Mouse (Mus musculus) forebrain, embryonic 14.5 days (tissue): ENCODE data around the gene Fcgr1. TPM values are rescaled to one million over a fixed set of nuclear protein-coding genes. Genes with fewer than 3 reads are reported as not detected.
A peak's percentile ranks its signal among the peaks of the same experiment; 100 is the strongest.
"Not testable (repeated sequence)": the region's sequence is repeated elsewhere in the genome, so short reads cannot be mapped to it uniquely, and the experiment has no call there.

Experiments used
- ATAC-seq: fragments of 200-750 bp; cut with Nextera tagmentation; 2 replicates; pipeline ENCODE4 v1.8.0; 2017; ENCODE audit warnings: mild to moderate bottlenecking, moderate library complexity
- DNase-seq: peaks from one replicate; pipeline ENCODE4 v3.0.0-alpha.2; 2015; ENCODE audit warnings: low spot score
- H3K27ac ChIP-seq: fragments of 300-500 bp; sonication (generic); 2 replicates; pipeline ENCODE4 v1.5.1; 2014; ENCODE audit warnings: low read depth, mild to moderate bottlenecking, control low read depth, low read length, moderate library complexity
- H3K27me3 ChIP-seq: fragments of 300-500 bp; sonication (generic); replicated peaks from 2 replicates; pipeline ENCODE4 v1.6.1; 2014; ENCODE audit warnings: low read length, control low read depth, mixed read lengths; ENCODE audit not compliant: control insufficient read depth, insufficient read depth
- H3K36me3 ChIP-seq: fragments of 300-500 bp; sonication (generic); 2 replicates; pipeline ENCODE4 v1.6.1; 2014; ENCODE audit warnings: low read length, control low read depth; ENCODE audit not compliant: control insufficient read depth, insufficient read depth
- H3K4me1 ChIP-seq: fragments of 300-500 bp; sonication (generic); 2 replicates; pipeline ENCODE4 v1.6.1; 2014; ENCODE audit warnings: antibody characterized with exemption, low read length, control low read depth; ENCODE audit not compliant: control insufficient read depth, insufficient read depth
- H3K4me2 ChIP-seq: fragments of 300-500 bp; sonication (generic); 2 replicates; pipeline ENCODE4 v1.6.1; 2014; ENCODE audit warnings: mild to moderate bottlenecking, control low read depth, low read length
- H3K4me3 ChIP-seq: fragments of 300-500 bp; sonication (generic); 2 replicates; pipeline ENCODE4 v1.5.1; 2014; ENCODE audit warnings: low read depth, low read length, control low read depth
- H3K9ac ChIP-seq: fragments of 300-500 bp; sonication (generic); 2 replicates; pipeline ENCODE4 v1.6.1; 2014; ENCODE audit warnings: mild to moderate bottlenecking, low read length, control low read depth, moderate library complexity
- H3K9me3 ChIP-seq: fragments of 300-500 bp; sonication (generic); replicated peaks from 2 replicates; pipeline ENCODE4 v1.6.1; 2016; ENCODE audit warnings: low read length, control low read depth, mixed read lengths; ENCODE audit not compliant: control insufficient read depth
- WGBS: fragments of 180-500 bp; shearing (Covaris S2); extraction: QIAGEN DNeasy Blood & Tissue Kit; methylation state at CpG from one replicate; pipeline ENCODE4 v1.1.7; 2014; 5-methylcytosine and 5-hydroxymethylcytosine counted together
- polyA plus RNA-seq: library from polyadenylated mRNA; unstranded; fragments of >200 nt; fragmentation: Nextera tagmentation; extraction: Ambion mirVana; gene quantifications from 2 replicates; pipeline ENCODE4 v1.2.1, GENCODE M21; 2014

The Fcgr1 gene
- polyA plus RNA-seq, 1 experiment from 2014 or later = 1.6 TPM

GRCm38 (mm10) chr3:96269511-96270474, 24.0 kb downstream of the Fcgr1 start, which contains the start of gene Hist2h2bb:
Gene Hist2h2bb, plus strand, starts transcription at chr3:96269752.
- Histone ChIP-seq H3K27me3 (no peaks in the 10 kb centered on the region), H3K4me3 (peak within 1 kb of the TSS; percentile 38), H3K27ac (peak within 1 kb of the TSS; percentile 97), H3K9me3 (no peaks in the 10 kb centered on the region), H3K36me3 (no peaks in the 10 kb centered on the region), H3K4me2 (peak within 1 kb of the TSS; percentile 72), H3K4me1 (peaks cover under 1% of the 10 kb centered on the region; the same call in 1 of the 2 replicates), H3K9ac (peak within 1 kb of the TSS; percentile 72)
- DNase-seq (peak; percentile 100), ATAC-seq (peak; percentile 96)
- under 1% methylated on average over 45 of the region's 45 CpGs for WGBS

- not testable (repeated sequence) for H3K36me3 ChIP-seq, DNase-seq, H3K4me1 ChIP-seq, H3K9me3 ChIP-seq, H3K27me3 ChIP-seq
- ATAC-seq = peak; percentile 49
- Histone ChIP-seq H3K4me2 (peak overlapping the region; percentile 72), H3K9ac (peak overlapping the region; percentile 70), H3K27ac (peak overlapping the region; percentile 97), H3K4me3 (peak overlapping the region; percentile 38)
- under 1% methylated on average over 9 of the region's 44 CpGs for WGBS
Measured at GRCm38 (mm10) chr3:96268776-96269378, 24.9 kb downstream of the Fcgr1 start.

GRCm38 (mm10) chr3:96268051-96268775, 25.6 kb downstream of the Fcgr1 start, which contains the start of gene Hist2h3b:
Gene Hist2h3b, plus strand, starts transcription at chr3:96268654.
- H3K27me3 ChIP-seq = no peaks in the 10 kb centered on the region
- DNase-seq = peak; percentile 95
- 14% methylated on average over 28 of the region's 30 CpGs for WGBS
- no peaks in the 10 kb centered on the region for H3K36me3 ChIP-seq
- H3K4me3 ChIP-seq = peak within 1 kb of the TSS; percentile 38
- H3K4me1 ChIP-seq = peaks cover 12% of the 10 kb centered on the region
- peak within 1 kb of the TSS; percentile 70 for H3K9ac ChIP-seq
- peak within 1 kb of the TSS; percentile 72 for H3K4me2 ChIP-seq
- H3K27ac ChIP-seq = peak within 1 kb of the TSS; percentile 97
- H3K9me3 ChIP-seq = no peaks in the 10 kb centered on the region
- peak; percentile 70 for ATAC-seq

- H3K4me1 ChIP-seq = peaks cover 12% of the 10 kb centered on the region
- H3K27ac ChIP-seq = peak overlapping the region; percentile 83
- H3K27me3 ChIP-seq = no peaks in the 10 kb centered on the region
- peak overlapping the region; percentile 18; the same call in 1 of the 2 replicates for H3K9ac ChIP-seq
- DNase-seq (no peak), ATAC-seq (no peak)
- H3K4me2 ChIP-seq = peak overlapping the region; percentile 56
- no peaks in the 10 kb centered on the region for H3K36me3 ChIP-seq
- 77% methylated on average over 4 of the region's 4 CpGs for WGBS
- no peak overlapping the region for H3K4me3 ChIP-seq
- no peaks in the 10 kb centered on the region for H3K9me3 ChIP-seq
Measured at GRCm38 (mm10) chr3:96267541-96267940, 26.2 kb downstream of the Fcgr1 start.

GRCm38 (mm10) chr3:96266132-96266710, 27.5 kb downstream of the Fcgr1 start:
- peaks cover 18% of the 10 kb centered on the region for H3K4me1 ChIP-seq
- H3K4me3 ChIP-seq = no peak overlapping the region
- no peaks in the 10 kb centered on the region for H3K36me3 ChIP-seq
- DNase-seq = no peak
- 92% methylated on average over 8 of the region's 8 CpGs for WGBS
- H3K4me2 ChIP-seq = no peak overlapping the region
- no peak overlapping the region for H3K27ac ChIP-seq
- ATAC-seq = no peak
- no peaks in the 10 kb centered on the region for H3K27me3 ChIP-seq
- no peak overlapping the region for H3K9ac ChIP-seq
- no peaks in the 10 kb centered on the region for H3K9me3 ChIP-seq

GRCm38 (mm10) chr3:96264404-96264949, 29.3 kb downstream of the Fcgr1 start:
- H3K4me1 ChIP-seq = peaks cover 18% of the 10 kb centered on the region
- WGBS = 74% methylated on average over 7 of the region's 7 CpGs
- H3K4me2 ChIP-seq = peak overlapping the region; percentile 84
- no peaks in the 10 kb centered on the region for H3K9me3 ChIP-seq
- ATAC-seq (no peak), DNase-seq (no peak)
- H3K27ac ChIP-seq = peak overlapping the region; percentile 98; the same call in 1 of the 2 replicates
- H3K4me3 ChIP-seq = 0 out of 2 replicates have a peak overlapping the region, but pooled peaks have one; percentile 55
- H3K27me3 ChIP-seq = no peaks in the 10 kb centered on the region
- H3K9ac ChIP-seq = peak overlapping the region; percentile 72
- H3K36me3 ChIP-seq = no peaks in the 10 kb centered on the region

- Histone ChIP-seq H3K4me2 (peak overlapping the region; percentile 84), H3K27me3 (no peaks in the 10 kb centered on the region), H3K36me3 (no peaks in the 10 kb centered on the region), H3K9ac (peak overlapping the region; percentile 72), H3K27ac (peak overlapping the region; percentile 98), H3K9me3 (no peaks in the 10 kb centered on the region), H3K4me3 (peak overlapping the region; percentile 55), H3K4me1 (peaks cover 18% of the 10 kb centered on the region)
- no peak for DNase-seq
- ATAC-seq = peak; percentile 43
- 7% methylated on average over 27 of the region's 27 CpGs for WGBS
Measured at GRCm38 (mm10) chr3:96263558-96264403, 30.0 kb downstream of the Fcgr1 start.
